Mouse (Mus musculus): ENCODE data around the gene Adipor2.
A peak's percentile ranks its signal among the peaks of the same experiment; 100 is the strongest.

Gene Adipor2

DNA sequence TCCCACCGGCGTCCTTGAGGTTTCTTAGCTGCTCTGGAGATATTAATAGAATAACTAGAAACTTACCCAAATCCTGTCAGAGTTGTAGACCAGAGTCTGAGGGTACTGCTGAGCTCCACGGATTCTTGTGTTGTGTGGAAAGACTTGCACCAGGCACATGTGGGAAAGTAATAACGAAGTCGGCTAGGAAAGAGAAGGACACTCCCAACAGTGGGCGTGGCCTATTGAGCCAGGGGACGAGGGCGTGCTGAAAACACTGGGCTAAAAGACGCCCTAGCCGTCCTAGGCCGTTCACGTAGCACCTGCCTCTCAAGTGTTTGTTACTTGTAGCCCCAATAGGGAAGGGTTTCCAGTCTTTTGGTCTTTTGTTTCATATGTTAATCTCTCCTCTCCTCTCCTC lies at the start of gene Adipor2:
TSS of gene Adipor2 (minus strand) at position 351 of the 400 bp plus-strand sequence.
- peak; percentile 98 for DNase-seq (ENCODE audit: low read depth, low spot score)

DNA sequence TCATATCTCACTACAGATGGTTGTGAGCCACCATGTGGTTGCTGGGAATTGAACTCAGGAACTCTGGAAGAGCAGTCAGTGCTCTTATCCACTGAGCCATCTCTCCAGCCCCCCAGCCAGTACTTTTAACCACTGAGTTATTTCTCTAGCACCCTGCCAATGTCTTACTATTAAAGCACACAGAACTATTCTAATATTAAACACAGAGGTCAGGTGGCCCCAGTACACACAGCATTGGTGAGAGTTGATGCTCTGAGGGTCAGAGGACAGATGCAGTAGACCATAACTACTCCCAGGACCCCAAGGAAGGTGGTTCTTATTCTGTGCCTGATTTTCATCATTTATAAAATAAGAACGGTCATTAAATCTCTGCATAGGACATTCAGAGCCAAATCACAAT lies 48.7 kb upstream of the Adipor2 start:
- no peak for DNase-seq (ENCODE audit: low read depth, low spot score)

DNA sequence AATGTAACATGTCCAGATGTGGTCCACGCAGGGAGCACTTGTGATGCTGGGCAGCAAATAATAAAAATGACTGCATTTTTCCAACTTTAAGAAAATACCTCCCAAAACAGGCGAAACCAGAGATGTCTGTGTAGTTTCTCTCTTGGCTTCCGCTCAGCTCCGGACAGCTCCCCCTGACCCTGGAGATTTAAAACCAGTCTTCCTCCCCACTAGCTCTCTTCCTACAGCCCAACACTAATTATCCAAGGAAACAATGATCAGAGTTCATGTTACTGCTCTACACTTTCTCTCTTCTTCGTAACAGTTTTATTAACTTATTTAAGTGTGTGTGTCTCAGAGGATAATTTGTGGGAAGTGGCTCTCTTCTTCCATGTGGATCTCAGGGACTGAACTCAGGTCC lies 42.9 kb upstream of the Adipor2 start:
- no peak for DNase-seq (ENCODE audit: low read depth, low spot score)

DNA sequence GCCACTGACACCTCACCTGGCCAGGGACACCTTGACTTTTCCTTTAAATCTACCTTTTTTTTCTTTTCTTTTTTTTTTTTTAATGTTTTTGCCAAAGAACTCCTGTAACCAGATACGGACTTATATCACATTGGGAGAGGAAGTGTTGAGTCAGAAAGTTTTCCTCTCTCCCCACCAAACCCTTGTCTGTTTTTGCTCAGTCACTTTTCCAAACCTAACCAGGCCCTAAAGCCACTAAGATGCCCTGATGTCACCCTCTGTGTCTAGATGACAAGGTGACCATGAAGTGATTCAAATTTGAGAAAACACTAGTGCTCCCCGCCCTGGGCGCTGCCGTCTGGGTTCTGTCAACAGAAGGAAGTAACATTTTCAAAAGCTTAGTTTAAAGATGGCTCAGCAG lies 41.5 kb upstream of the Adipor2 start:
- no peak for DNase-seq (ENCODE audit: low read depth, low spot score)

DNA sequence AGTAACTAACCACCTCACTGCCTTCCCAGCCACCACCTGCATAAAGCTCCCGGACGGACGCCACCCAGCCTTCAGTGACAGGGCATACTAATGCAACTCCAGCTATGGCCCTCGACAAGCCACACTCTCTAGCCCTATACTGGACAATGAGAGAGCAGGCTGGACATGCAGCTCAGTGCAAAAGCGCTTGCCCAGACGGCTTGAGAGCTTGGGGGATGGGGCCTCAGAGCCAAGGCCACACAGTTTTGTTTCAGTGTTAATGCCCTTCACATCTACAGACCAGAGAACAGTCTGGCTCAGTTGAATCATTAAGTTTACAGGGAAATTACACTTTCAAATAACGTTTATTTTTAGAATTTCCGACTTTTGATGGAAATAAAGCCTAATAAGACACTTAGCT lies 40.7 kb upstream of the Adipor2 start:
- no peak for DNase-seq (ENCODE audit: low read depth, low spot score)

DNA sequence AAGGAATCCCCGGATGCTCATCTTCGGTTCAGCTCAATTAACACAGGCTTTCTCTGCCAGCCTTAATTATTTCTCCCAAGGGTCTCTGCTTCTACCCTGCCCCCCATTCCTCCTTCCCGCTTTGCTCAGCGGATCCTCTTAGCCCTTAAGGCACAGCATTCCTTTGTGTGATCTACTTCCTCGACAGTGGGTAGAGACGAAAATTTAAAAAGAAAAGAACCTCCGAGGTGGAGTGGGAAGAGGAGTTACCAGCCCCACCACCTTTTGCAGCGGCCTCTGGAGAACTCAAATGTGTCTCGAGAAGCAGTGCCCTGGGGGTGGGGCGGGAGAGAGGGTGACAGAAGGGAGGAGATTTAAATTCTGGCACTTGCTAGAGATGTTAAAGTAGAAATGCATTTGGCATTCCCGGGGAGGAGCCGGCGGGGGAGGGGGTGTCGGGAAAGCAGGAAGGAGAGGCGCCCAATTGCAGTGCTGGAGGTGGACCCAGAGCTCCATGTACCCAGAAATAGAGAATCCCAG lies 34.5 kb upstream of the Adipor2 start:
- DNase-seq (ENCODE audit: low read depth, low spot score): peak; percentile 77

DNA sequence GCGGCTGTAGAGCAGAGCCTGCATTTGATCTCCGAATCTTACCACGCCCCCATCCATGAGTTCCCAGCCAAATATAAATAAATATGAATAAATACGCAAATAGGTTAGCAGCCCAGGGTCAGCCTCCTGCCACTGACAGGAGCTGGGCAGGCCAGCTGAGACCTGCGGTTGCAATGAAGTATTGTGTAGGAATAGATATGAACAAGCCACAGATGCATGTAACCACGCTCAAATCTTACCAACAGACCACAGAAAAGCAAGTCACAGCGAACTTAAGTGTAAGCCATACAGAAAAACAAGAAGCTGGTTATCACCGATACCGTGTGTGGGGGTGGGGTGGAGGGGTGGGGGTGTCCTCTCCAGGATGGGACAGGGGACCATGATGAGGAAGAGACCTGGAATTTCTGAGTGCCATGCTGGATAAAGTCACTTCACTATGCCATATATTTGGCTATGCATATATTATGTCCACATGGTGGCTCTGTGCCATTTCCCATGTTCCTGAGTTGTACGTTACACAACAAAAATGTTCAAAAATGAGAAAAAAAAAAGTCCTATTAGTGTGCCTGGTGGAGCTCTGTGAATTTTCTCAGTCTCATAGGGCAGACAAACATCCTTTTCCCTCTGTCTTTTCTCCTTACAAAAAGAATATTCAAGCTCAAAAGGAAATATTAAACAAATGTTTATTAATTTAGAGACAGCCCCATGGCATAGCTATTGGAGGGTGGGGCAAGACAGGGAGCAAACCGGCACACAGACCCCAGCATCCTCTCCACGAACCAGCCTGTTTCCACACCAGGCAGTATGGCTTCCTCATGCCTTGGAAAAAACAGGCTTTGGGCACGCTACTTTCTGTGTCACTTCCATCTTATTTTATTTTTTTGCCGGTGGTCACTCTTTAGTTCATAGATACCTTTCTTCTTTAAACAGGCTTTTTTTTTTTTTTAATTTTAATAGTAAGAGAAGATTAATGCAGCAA lies 33.8 kb upstream of the Adipor2 start:
- DNase-seq (ENCODE audit: low read depth, low spot score): no peak

DNA sequence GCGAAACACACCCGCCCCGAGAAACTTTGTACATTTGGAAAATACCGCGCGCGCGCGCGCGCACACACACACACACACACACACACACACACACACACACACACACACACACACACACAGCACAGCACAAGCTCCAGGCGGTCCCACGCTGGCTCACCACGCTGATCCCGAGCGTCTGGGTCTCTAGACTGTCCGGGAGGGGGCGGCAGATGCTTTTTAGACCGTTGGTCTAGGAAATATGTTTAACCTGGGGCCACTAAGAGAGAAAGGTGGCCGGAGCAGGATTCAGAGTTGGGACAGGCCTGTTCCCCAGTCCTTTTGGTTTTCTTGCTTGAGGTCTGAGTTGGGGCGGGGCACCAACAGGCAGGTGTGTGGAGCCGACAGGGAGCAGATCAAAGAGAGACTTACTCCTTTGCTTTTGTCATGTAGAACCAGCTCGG lies 31.6 kb upstream of the Adipor2 start:
- peak; percentile 88 for DNase-seq (ENCODE audit: low read depth, low spot score)

DNA sequence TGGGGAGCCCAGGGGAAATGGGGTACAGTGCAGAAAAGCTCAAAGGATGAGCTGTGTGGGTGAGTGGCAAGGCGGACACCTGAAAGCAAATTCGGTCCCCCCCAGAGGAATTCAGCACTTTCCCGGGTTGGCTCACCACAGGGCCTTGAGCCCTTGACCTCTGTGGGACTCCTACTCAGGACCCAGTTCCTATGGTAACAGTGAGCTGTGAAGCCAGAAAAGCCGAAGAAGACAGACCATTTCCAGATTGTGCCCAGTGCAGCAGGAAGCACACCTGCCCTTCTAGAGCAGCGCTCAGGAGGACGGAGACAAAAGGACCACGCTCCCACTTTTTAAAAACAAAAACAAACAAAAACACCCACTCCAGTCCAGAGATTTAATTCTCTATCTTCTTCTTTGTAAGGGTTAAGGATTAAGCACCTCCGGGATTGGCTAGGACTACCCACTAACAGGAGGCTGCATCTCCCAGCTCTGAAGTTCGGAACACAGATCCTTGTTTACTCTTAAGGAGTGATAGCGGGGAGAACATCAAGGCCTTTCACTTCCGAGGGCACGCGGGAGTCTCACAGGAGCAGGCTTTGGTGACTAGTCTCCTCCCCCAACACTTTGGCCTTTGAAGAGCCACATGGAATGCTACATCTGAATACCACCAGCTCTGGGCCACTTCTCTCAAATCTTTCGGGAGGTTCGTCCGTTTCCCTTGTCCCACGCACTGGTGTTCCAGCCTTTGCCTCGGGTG lies 31.0 kb upstream of the Adipor2 start:
- peak; percentile 88 for DNase-seq (ENCODE audit: low read depth, low spot score)

DNA sequence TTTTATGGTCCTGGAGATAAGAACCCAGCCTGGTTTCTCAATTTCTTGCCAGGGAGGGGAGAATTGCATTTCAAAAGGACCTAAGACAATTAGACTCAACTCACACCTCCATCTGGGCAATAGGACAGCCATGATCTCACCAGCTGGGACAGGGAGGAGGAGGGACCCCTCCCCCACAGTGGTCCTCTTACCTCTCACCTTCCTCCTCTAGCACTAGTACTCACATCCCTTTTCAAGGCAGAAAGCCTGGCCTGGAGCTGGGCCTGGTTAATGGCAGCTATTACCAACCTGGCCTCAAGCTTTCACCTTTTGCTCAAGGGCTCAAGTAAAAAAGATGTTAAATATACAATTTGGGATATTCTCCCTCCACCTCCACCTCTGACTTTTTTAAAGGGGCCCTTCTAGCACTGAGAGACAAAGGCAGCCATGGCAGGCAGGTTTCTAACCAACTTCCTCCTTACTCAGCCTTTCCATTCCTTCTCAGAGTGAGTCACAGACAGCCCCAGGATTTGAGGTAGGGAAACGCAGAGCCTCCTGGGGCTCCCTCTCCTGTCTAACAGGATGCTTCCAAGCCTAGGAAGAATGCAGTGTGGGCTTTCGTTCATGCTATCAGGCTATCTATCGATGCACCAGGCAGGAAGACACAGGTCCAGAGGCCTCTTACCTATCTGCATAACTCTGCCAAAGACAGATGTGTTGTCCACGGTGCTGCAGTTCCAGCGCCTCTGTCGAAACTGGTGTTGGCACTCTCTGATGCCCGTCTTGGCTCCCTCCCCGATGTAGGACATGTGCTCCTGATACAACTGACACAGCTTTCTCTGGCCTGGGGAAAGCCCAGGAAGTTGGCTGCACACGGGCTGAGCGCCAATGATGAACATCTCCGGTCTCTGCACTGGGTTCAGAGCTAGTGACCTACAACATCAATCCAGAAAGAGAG lies 28.4 kb upstream of the Adipor2 start:
- no peak for DNase-seq (ENCODE audit: low read depth, low spot score)

DNA sequence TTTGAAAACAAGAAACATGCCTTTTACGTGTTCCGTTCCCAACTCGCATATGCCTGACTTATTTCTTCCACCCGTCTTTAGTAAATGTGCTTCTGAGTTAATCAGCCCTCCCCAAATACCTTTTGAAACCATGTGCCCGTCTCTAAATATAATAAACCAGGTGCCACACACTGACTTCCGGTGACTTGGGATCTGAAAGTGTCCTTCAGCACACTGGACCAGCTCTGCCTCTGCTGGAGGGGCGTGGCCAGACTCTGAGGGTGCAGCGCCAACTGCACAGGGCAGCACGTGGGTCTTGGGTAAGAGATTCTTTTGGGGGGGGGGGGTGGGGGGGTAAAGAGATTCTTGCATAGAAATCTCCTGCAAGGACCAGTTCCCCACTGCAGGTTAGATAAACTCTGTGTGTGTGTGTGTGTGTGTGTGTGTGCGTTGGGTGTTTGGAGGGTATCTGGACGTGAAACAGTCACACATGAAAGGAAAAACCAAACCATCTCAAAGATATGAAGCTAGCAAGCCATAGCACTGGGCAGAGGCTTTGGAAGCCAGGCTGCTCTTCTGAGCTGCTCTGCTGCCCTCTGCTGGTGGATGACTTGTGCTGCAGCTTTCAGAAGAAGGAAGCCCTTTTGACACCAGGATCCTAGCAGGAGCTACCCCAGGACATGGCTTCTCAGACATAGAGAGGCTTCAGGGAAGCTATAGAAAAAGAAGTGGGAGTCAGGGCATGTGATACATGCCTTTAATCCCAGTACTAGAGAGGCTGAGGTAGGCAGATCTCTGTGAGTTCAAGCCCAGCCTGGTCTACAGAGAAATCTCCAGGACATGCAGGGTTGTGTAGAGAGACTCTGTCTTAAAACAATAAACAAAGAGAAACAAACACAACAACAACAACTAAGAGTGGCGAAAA lies 26.5 kb upstream of the Adipor2 start:
- peak; percentile 90 for DNase-seq (ENCODE audit: low read depth, low spot score)

DNA sequence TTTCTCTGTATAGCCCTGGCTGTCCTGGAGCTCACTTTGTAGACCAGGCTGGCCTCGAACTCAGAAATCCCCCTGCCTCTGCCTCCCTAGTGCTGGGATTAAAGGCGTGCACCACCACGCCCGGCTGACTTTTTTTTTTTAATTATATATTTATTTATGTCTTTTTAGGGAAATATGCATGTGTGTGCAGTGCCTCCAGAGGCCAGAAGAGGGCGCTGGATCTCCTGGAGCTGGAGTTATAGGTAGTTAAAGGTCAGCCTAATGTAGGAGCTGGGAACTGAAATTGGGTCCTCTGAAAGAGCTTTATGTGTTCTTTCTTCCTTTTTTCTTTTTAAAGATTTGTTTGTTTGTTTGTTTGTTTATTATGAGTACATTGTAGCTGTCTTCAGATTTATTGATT lies 25.2 kb upstream of the Adipor2 start:
- DNase-seq (ENCODE audit: low read depth, low spot score): peak; percentile 82

DNA sequence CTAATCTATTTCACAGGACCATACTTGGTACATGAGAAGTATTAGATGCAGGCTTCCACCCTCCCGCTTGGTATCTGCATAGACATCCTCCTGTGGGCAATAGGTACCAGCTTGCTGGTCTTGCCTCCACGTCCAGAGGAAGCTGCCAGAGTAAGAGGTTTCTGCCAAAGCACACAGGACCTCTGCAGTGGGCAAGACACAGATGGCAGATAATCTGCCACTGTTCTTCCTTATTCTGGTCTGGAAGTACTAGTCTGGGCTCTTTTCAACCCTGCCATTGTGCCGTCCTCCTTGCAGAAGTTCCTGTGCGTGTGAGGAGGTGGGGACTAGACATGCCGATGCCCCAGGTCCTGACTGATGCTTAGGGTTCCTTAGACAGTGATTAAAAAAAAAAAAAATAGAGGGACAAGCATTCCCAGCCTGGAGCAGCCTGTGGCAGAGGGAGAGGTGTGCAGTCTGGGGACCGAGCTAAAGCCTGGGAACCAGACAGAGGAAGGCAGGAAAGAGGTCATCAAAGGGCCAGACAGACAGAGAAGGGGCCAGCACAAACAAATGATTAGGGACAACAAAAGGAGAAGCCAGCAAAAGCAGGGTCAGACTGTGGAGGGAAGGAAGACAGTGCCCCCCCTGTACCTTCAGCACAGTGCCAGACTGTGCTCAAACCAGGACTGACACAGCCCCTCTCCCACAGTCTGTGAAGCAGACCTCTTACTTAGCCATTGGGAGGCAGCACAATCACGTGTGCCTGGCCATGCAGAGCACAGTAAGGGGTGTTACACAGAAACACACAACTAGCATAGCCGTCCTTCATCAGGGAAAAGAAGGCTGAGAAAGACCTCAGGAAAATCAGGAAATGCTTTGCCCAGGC lies 20.6 kb upstream of the Adipor2 start:
- no peak for DNase-seq (ENCODE audit: low read depth, low spot score)

DNA sequence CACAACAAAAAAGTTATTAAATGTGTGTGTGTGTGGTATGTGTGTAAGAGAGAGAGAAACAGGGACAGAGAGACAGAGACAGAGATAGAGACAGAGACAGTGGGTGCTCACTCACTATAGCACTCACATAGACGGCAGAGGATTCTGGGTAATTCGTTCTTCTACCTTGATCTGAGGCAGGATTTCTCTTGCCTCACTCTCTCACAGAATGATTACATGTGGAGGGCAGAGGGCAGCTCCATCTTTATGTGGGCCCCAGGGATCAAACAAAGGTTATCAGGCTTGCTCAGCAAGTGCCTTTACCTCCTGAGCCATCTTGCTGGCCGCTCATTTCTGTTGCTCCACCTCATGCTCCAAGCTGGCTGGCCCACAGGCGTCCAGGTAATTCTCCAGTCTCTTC lies 16.9 kb upstream of the Adipor2 start:
- DNase-seq (ENCODE audit: low read depth, low spot score): no peak

DNA sequence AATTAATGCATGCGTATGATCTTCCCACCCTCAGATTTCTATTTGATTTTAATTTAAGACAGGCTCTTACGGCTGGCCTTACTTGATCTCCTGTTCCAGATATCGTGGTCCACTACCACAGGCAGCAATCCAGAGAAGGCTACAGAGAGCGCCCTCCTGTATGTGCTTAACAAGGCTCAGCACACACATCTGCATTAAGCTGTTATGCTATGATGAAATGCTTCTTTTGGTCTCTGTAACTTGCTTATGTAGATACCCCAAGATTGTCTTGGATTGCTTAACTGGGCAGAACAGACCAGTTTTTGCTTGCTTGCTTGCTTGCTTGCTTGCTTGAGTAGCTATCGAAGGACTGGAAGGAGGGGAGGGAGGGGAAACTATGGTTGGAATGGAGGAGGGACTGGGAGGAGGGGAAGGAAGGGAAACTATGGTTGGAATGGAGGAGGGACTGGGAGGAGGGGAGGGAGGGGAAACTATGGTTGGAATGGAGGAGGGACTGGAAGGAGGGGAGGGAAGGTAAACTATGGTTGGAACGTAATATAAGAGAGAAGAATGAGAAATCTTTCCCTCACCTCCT lies 14.3 kb upstream of the Adipor2 start:
- DNase-seq (ENCODE audit: low read depth, low spot score): no peak

DNA sequence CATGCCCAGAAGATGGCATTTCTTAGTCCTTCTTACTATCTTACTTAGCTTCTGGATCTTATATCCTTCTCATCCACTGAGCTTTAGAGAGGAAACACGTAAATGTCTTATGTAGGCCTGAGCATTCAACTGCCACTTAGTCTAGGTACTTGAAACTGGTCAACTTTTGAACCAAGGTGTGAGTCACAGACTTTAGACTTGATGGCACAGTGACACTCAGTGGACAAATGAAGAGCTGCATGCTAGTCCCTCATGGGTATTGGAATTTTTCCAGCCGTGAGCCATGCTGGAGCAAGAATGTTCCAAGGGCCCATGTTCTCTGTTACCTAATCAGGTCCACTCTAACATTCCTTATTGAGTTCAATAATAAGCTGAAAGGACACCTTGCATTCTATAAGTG lies 13.0 kb upstream of the Adipor2 start:
- peak; percentile 78 for DNase-seq (ENCODE audit: low read depth, low spot score)

DNA sequence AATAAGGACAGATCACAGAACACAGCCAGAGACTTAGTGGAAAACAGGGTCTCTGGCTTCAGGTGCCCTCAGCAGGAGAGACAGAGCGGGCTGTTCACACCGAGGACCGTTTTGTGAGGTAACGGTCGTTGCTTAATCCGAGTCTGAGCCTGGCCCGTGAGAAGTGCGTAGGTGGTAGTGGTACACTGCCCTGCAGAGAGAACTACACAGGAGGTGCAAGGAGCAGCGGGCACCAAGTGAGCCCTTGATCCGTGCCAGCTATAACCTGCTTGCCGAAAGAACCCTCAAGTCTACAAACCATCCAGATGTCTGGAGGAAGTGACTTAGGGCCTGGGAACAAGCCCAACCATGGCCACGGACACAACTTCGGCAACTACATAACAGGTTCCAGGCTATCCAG lies 11.8 kb upstream of the Adipor2 start:
- no peak for DNase-seq (ENCODE audit: low read depth, low spot score)

DNA sequence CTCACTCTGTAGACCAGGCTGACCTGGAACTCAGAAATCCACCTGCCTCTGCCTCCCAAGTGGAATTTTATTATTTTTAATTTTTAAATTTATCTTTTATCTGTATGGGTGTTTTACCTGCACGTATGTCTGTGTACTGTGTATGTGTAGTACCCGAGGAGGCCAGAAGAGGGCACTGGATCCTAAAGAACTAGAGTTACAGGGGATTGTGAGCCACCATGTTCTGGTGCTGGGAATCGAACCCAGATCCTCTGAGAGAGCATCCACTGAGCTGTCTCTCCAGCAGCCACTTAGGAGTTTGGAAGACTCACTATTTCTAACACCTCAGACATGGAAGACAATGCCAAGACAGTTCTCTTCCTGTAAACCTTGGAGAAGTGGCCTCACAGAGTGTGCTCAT lies 11.1 kb upstream of the Adipor2 start:
- DNase-seq (ENCODE audit: low read depth, low spot score): peak; percentile 72

DNA sequence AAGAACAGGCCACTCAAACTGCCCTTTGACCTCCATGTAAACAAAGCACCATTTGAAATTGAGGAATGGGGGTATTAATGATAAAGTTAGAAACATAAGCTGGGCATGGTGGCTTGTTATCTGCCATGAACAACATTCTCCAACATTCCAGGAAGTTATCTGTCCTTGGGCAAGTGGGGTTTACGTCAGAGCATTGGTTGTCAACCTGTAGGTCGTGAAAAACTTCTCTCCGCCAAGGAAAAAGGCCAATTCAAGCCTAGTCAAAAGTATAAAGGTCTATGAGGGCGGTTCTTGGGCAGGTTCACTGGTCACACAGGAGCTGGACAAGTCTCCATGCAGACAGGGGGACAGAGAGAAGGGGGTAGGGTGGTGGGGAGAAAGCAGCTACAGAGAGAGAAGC lies 3.5 kb upstream of the Adipor2 start:
- no peak for DNase-seq (ENCODE audit: low read depth, low spot score)
